Mouse (Mus musculus) intestine, embryonic 14.5 days (tissue): ENCODE data around the gene Syt12. TPM values are rescaled to one million over a fixed set of nuclear protein-coding genes. Genes with fewer than 3 reads are reported as not detected.

Experiments
- ATAC-seq: fragments of 200-750 bp; cut with Nextera tagmentation; replicated peaks from 2 replicates; pipeline ENCODE4 v1.8.0; 2017; ENCODE audit warnings: low read depth, moderate number of reproducible peaks, moderate TSS enrichment, moderate library complexity; ENCODE audit not compliant: low FRiP score, low TSS enrichment
- DNase-seq: peaks from one replicate; pipeline ENCODE4 v3.0.0-alpha.2; 2018; ENCODE audit warnings: low spot score
- H3K27ac ChIP-seq: fragments of 300-500 bp; sonication (generic); 2 replicates; pipeline ENCODE4 v1.5.1; 2014; ENCODE audit warnings: low read depth, mild to moderate bottlenecking, control low read depth
- H3K27me3 ChIP-seq: fragments of 300-500 bp; sonication (generic); replicated peaks from 2 replicates; pipeline ENCODE4 v1.6.1; 2014; ENCODE audit warnings: low read length, control low read depth; ENCODE audit not compliant: control insufficient read depth, insufficient read depth
- H3K36me3 ChIP-seq: fragments of 300-500 bp; sonication (generic); 2 replicates; pipeline ENCODE4 v1.6.1; 2014; ENCODE audit warnings: low read length, control low read depth; ENCODE audit not compliant: control insufficient read depth, insufficient read depth
- H3K4me1 ChIP-seq: fragments of 300-500 bp; sonication (generic); replicated peaks from 2 replicates; pipeline ENCODE4 v1.6.1; 2014; ENCODE audit warnings: low read length, control low read depth, mixed read lengths; ENCODE audit not compliant: control insufficient read depth, insufficient read depth
- H3K4me2 ChIP-seq: fragments of 300-500 bp; sonication (generic); 2 replicates; pipeline ENCODE4 v1.6.1; 2014; ENCODE audit warnings: low read length
- H3K4me3 ChIP-seq: fragments of 300-500 bp; sonication (generic); 2 replicates; pipeline ENCODE4 v1.5.1; 2014; ENCODE audit warnings: low read depth, low read length, control low read depth, mixed read lengths
- H3K9ac ChIP-seq: fragments of 300-500 bp; sonication (generic); 2 replicates; pipeline ENCODE4 v1.6.1; 2014; ENCODE audit warnings: mild to moderate bottlenecking, low read length
- H3K9me3 ChIP-seq: fragments of 300-500 bp; sonication (generic); 2 replicates; pipeline ENCODE4 v1.6.1; 2016; ENCODE audit warnings: low read length, control low read depth; ENCODE audit not compliant: control insufficient read depth
- WGBS: fragments of 180-500 bp; shearing (Covaris S2); extraction: QIAGEN DNeasy Blood & Tissue Kit; methylation state at CpG from one replicate; pipeline ENCODE4 v1.1.7; 2014; 5-methylcytosine and 5-hydroxymethylcytosine counted together
- polyA plus RNA-seq: library from polyadenylated mRNA; unstranded; fragments of >200 nt; fragmentation: Nextera tagmentation; extraction: Ambion mirVana; gene quantifications from 2 replicates; pipeline ENCODE4 v1.2.1, GENCODE M21; 2014

The Syt12 gene
- polyA plus RNA-seq, 1 experiment from 2014 or later = 0.47 TPM

DNA sequence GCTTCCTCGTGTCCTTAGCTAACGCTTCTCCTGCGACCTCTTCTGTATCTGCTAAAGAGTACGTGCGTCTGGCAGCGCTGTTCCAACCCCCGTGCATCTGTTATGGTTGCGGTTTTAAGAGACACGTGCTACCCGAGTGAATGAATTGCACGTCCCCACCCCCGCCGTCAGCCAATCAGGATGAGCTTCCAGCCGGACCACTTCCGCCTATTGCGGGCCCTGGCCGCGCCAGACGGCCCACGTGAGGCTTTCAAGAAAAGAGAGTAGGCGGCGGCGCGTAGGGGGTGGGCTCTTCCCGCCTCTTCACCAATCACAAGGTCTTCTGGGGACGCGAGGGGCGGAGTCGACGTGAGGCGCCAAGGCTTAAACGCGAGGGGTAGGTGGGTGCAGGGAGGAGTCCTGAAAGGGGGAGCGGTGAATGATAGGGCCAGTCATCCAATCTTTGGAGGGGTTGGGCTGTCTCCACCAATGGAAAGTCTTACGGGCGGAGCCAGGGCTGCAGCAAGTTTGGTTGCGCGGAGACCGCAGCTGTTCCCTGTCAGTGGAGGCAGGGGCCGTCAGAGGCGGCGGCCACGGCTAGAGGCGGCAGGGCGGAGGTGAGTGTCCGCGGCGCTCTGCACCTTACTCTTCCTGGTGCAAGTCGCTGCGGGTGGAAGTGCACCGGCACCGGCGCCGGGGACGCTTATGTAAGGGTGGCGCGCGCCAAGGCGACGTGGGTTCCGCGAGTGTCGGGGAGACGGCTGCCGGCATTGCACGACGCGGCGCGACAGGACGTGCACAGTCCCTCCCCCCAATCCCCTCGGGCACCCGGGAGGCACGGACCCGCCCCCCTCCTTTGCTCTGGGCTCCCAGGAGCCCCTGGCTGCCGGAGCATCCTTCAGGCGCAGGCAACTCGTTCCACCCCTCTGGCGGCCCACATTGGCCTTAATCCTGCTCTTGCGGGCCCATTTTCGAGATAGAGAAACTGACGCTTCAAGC lies 33.0 kb upstream of the Syt12 start, which contains the start of gene Pcx:
Gene Pcx (plus strand): TSS at position 487 of the 978 bp plus-strand sequence.
- peak; percentile 95 for DNase-seq
- Histone ChIP-seq H3K27me3 (no peaks in the 10 kb centered on the region; the same call in 1 of the 2 replicates), H3K27ac (no peak within 1 kb of the TSS), H3K4me2 (peak within 1 kb of the TSS; percentile 86), H3K9me3 (no peaks in the 10 kb centered on the region), H3K36me3 (no peaks in the 10 kb centered on the region), H3K9ac (peak within 1 kb of the TSS; percentile 25), H3K4me3 (peak within 1 kb of the TSS; percentile 67), H3K4me1 (peaks cover 8% of the 10 kb centered on the region)
- peak; percentile 100 for ATAC-seq
- under 1% methylated on average over 81 of the region's 82 CpGs for WGBS

DNA sequence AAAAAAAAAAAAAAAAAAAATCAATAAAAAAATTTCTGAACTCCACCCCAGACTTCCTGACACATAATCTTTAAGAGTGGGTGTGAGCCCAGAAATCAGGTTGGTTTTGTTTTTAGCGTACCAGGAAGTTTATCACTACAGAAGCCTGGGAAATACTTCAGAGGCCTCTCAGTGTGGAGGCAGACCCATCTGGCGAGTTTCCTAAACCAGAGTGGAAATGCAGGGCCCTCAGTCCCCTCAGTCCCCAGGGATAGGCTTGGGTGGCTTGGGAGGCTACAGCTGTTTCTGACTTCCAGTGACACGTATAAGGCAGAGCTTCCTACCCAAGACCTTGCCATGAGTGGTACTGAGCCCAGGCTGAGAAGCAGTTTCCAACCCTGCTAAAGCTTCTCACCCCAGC lies 30.5 kb upstream of the Syt12 start:
- H3K9me3 ChIP-seq = no peaks in the 10 kb centered on the region
- H3K9ac ChIP-seq = no peak overlapping the region
- H3K27ac ChIP-seq = no peak overlapping the region
- peaks cover 8% of the 10 kb centered on the region for H3K4me1 ChIP-seq
- 67% methylated on average over 3 of the region's 3 CpGs for WGBS
- H3K4me2 ChIP-seq = no peak overlapping the region
- no peak for DNase-seq
- H3K36me3 ChIP-seq = no peaks in the 10 kb centered on the region
- no peak for ATAC-seq
- no peak overlapping the region for H3K4me3 ChIP-seq
- no peaks in the 10 kb centered on the region; the same call in 1 of the 2 replicates for H3K27me3 ChIP-seq

DNA sequence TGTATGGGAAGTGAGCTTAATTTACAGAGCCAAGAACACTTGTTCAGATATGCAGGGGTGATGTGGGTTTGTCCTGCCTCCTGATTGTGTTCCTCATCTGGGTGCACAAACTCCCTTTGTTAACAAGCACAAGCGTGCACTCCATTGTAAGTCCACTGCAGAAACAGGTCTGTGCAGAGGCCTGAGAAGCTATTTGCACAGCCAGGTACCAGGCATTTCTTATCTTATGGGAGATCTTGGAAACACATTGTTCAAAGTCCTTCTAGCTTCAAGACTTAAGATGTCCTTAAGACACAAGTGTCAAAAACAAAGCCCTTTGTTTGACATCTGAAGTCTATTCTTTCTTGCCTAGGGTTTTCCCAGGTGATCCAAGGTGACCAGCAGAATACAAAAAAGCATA lies 27.6 kb upstream of the Syt12 start:
- Histone ChIP-seq H3K9ac (no peak overlapping the region), H3K4me2 (no peak overlapping the region), H3K36me3 (no peaks in the 10 kb centered on the region), H3K4me3 (no peak overlapping the region), H3K9me3 (no peaks in the 10 kb centered on the region), H3K4me1 (peaks cover 3% of the 10 kb centered on the region; the same call in 1 of the 2 replicates), H3K27ac (no peak overlapping the region), H3K27me3 (no peaks in the 10 kb centered on the region)
- ATAC-seq = no peak
- no peak for DNase-seq
- WGBS = 92% methylated on average over 1 of the region's 1 CpGs

DNA sequence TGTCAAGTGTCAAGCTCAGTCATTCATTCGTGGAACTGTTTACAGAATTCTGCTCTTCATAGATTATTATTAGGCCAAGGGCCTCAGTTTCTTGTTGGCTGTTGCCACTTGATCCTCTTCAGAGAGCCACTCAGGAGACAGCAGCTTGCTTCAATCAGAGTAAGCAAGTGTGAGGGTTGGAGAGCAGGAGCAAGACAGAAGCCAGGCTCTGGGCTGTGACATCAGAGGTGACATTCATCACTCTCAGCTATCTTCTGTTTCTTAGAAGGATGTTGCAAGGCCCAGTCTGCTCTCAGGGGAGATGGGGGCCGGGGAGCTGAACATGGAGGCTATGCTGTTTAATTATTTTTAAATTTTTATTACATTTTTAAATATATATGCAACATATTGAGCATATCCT lies 25.5 kb upstream of the Syt12 start:
- 0 out of 2 replicates have a peak, but pooled peaks cover under 1% of the 10 kb centered on the region for H3K4me1 ChIP-seq
- WGBS = 48% methylated on average over 2 of the region's 2 CpGs
- H3K27me3 ChIP-seq = no peaks in the 10 kb centered on the region
- no peak overlapping the region for H3K4me3 ChIP-seq
- H3K36me3 ChIP-seq = no peaks in the 10 kb centered on the region
- DNase-seq = no peak
- ATAC-seq = no peak
- no peak overlapping the region for H3K9ac ChIP-seq
- H3K4me2 ChIP-seq = no peak overlapping the region
- H3K27ac ChIP-seq = no peak overlapping the region
- no peaks in the 10 kb centered on the region for H3K9me3 ChIP-seq

DNA sequence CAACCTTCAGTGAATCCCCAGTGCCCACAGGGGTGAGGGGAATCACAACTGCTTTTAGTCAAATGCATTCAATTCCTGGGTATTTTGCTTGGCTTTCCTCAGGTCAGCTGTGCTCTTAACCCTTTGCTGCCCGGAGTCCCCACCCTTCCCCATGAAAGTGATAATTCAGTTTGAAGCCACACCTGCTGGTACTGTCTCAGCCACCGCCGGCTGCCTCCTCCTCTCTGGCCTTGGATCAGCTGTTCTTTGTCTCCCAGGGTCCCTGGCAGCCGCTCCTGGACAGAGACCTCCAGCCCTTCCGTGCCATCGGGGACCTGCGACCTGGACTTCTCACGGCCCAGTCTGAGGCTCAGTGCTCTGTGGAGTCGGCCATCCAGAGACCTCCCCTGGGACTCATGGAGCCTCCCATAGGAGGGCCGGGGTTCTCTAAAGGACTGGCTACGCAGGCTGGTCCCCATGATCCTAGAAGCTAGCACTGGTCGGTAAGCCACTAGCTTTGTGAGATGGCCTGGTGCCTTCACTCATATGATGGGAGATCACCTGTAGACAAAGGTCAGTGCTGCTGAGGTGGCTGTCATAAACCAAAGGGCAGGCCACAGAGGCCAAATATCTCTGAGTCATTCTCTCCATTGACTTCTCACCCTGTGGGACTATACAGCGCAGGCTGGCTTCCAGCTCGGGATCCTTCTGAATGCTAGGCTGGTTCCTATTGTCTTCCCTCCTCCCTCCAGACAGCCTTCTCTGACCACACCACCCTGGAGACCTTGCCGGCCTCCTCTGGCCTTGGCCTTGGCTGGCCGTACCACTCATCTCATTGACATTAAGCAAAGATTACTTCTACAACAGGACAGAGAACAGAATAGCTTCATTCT lies 21.1 kb upstream of the Syt12 start, which contains the start of gene 2010003K11Rik:
Gene 2010003K11Rik (minus strand): TSS at position 522 of the 872 bp plus-strand sequence.
- ATAC-seq = no peak
- H3K36me3 ChIP-seq = no peaks in the 10 kb centered on the region
- no peaks in the 10 kb centered on the region for H3K9me3 ChIP-seq
- H3K27ac ChIP-seq = no peak within 1 kb of the TSS
- 64% methylated on average over 16 of the region's 16 CpGs for WGBS
- DNase-seq = no peak
- peak within 1 kb of the TSS; percentile 18; the same call in 1 of the 2 replicates for H3K4me2 ChIP-seq
- H3K4me1 ChIP-seq = 0 out of 2 replicates have a peak, but pooled peaks cover 2% of the 10 kb centered on the region
- H3K4me3 ChIP-seq = no peak within 1 kb of the TSS
- no peak within 1 kb of the TSS for H3K9ac ChIP-seq
- H3K27me3 ChIP-seq = no peaks in the 10 kb centered on the region

DNA sequence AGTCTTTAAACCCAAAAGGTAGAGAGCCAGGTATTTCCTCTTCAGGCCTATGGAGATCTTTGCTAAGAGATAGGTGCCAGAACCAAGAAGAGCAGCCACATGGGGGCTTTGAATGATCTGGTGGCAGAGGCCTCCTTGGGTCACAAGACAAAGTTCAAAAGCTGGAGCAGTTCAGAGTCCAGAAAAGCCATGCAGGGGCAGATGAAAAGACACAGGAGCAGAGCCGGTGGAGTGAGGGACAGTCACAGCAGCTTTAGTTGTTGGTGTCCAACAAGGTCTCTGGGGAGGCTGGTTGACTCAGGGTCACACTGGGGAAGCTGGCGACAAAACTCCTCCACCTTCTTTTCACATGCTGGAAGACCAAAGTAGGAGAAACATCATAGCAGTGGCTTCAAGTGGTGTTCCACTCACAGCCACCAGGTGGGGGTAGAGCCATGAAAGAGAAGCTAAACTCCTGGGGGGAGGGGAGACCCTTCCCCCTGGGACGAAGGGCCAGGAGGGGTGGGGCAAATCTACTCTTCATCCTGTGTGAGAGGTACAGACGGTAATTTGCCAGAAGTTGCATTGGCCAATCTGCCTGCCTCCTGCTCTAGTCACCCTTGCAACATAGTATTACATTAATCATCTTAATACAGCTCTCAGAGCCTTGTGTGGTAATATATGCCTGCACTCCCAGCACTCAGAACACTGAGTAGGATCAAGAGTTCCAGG lies 20.2 kb upstream of the Syt12 start:
- peak overlapping the region; percentile 18; the same call in 1 of the 2 replicates for H3K4me2 ChIP-seq
- H3K9ac ChIP-seq = no peak overlapping the region
- H3K9me3 ChIP-seq = no peaks in the 10 kb centered on the region
- H3K27me3 ChIP-seq = no peaks in the 10 kb centered on the region
- H3K27ac ChIP-seq = no peak overlapping the region
- 8% methylated on average over 4 of the region's 4 CpGs for WGBS
- DNase-seq (peak; percentile 95), ATAC-seq (peak; percentile 37)
- H3K4me1 ChIP-seq = 0 out of 2 replicates have a peak, but pooled peaks cover 2% of the 10 kb centered on the region
- no peak overlapping the region for H3K4me3 ChIP-seq
- H3K36me3 ChIP-seq = no peaks in the 10 kb centered on the region

DNA sequence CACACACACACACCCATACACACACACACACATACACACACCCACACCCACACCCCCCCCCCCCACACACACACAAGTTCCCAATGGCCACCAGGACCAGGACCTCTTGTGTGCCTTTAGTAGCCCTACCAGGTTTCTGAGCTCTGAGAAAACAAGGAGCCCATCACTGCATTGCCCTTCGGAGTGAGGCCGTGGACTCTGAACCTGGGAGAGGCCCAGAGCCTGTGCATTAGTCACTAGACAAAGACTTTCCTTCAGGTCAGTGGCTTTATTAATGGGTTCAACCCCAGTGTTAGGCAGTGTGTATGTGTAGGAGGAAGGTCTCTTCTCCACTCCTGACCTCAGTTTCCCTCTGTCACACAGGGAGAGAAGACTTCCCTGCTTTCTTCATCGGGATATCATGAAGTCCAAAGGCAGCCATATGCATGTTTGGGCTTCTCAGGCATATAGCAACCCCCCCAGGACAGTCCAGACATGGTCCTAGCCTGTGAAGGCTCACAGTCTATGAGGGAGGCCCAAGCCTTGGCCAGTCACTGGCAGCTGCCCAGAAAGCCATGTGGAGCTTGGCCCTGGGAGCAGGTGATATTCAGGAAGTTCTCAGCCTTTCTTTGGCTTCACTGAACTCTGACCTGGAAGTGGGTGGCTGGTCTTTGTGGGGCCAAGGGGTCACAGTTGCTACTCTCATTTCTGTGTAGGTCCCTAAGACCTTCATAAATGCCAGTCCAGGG lies 19.5 kb upstream of the Syt12 start:
- 0 out of 2 replicates have a peak, but pooled peaks cover 2% of the 10 kb centered on the region for H3K4me1 ChIP-seq
- no peaks in the 10 kb centered on the region for H3K36me3 ChIP-seq
- no peaks in the 10 kb centered on the region for H3K27me3 ChIP-seq
- H3K4me3 ChIP-seq = no peak overlapping the region
- 77% methylated on average over 3 of the region's 3 CpGs for WGBS
- H3K9me3 ChIP-seq = no peaks in the 10 kb centered on the region
- H3K4me2 ChIP-seq = no peak overlapping the region
- H3K9ac ChIP-seq = no peak overlapping the region
- no peak overlapping the region for H3K27ac ChIP-seq
- ATAC-seq (peak; percentile 25; the same call in 1 of the 2 replicates), DNase-seq (no peak)
